Comparison of ENCODE assay signal across 8 mouse cellular contexts in the genomic region with DNA sequence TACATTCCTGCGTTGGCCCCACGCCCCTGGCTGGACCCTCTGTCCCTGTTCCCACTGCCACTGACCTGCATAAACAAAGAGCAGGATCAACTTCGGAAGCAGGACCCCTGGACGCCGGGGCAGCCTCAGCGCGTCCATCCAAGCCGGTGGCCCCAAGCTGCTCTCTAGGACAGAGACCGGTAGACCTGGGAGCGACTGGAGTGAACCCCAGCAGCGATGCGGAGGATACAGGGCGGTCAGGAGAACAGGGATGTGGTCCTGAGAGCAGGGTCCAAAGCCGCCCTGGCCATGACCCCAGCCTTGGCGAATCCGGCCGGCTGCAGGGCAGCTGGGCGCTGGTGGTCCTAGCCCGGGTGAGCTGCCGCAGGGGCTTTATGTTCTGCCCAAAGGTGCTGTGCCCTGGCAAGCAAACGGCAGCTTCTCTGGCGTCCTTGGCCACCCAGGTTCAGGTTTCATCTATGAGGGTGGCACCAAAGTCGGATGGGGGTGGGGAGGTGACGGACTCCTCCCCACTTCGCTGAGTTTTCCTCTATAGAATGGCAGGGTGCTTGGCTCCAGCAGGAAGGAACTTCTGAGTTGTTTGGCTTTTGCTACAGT. TPM values are rescaled to one million over a fixed set of nuclear protein-coding genes. Genes with fewer than 3 reads are reported as not detected.
DNase-seq lines count a peak whose midpoint lies in the region; ATAC-seq and TF ChIP-seq lines count a peak whose summit lies in the region.

No protein-coding gene starts in this region.

- H3K4me2 ChIP-seq in heart, postnatal 0 days (ENCODE audit: low read depth, low read length): peak overlapping the region; percentile 81

- no peak for TF ChIP-seq CTCF in gastrocnemius, adult 2 months (IDR thresholded peaks at IDR 0.05)
- TF ChIP-seq CTCF in heart, postnatal 0 days (IDR thresholded peaks at IDR 0.05; ENCODE audit: low read depth): no peak

- intact Hi-C loops in gastrocnemius, adult 2 months (cut with DNase I): no loop called here

- ATAC-seq in heart, postnatal 0 days (ENCODE audit: insufficient read depth, low read depth): peak; percentile 66; the same call in 1 of the 2 replicates
- peak; percentile 67 for ATAC-seq in megakaryocyte-erythroid progenitor cell, adult 5-6 weeks (replicated peaks; ENCODE audit: low FRiP score, low TSS enrichment, poor library complexity, severe bottlenecking)

- H3K9ac ChIP-seq in heart, postnatal 0 days (replicated peaks; ENCODE audit: low read depth, low read length): peak overlapping the region; percentile 60

- whole genome bisulfite sequencing in embryonic facial prominence, embryonic 10.5 days: 1% methylated on average over 25 of the region's 25 CpGs
- WGBS in heart, postnatal 0 days: 2% methylated on average over 25 of the region's 25 CpGs

- H3K4me3 ChIP-seq in gastrocnemius, adult 2 months: peak overlapping the region; percentile 76
- peak overlapping the region; percentile 65 for H3K4me3 ChIP-seq in embryonic facial prominence, embryonic 10.5 days
- H3K4me3 ChIP-seq in heart, postnatal 0 days (ENCODE audit: low read depth, low read length): peak overlapping the region; percentile 63

- TF ChIP-seq EP300 in heart, postnatal 0 days (IDR thresholded peaks at IDR 0.05; ENCODE audit: low read depth): no peak

- H3K9me3 ChIP-seq in embryonic facial prominence, embryonic 10.5 days: no peaks in the 10 kb centered on the region
- H3K9me3 ChIP-seq in heart, postnatal 0 days (replicated peaks; ENCODE audit: control insufficient read depth, low read length): no peaks in the 10 kb centered on the region

- DNase-seq in gastrocnemius, adult 2 months: peak; percentile 46
- DNase-seq in gastrocnemius, adult 8-10 months (ENCODE audit: low spot score in 2 of 2): no peak
- DNase-seq in embryonic facial prominence, embryonic 10.5 days (ENCODE audit: low spot score): peak; percentile 59
- DNase-seq in heart, postnatal 0 days (ENCODE audit: low spot score): no peak
- DNase-seq in kidney, postnatal 36 days: peak; percentile 33 to 60
- no peak for DNase-seq in spleen, adult 12 weeks (ENCODE audit: low spot score)
- DNase-seq in thymus, postnatal 0 days (ENCODE audit: low spot score): no peak

- H3K27me3 ChIP-seq in embryonic facial prominence, embryonic 10.5 days (replicated peaks; ENCODE audit: low read depth, poor library complexity, severe bottlenecking): no peaks in the 10 kb centered on the region
- H3K27me3 ChIP-seq in heart, postnatal 0 days (ENCODE audit: control insufficient read depth, insufficient read depth, low read length): no peaks in the 10 kb centered on the region

- H3K4me1 ChIP-seq in embryonic facial prominence, embryonic 10.5 days: peaks cover 15% of the 10 kb centered on the region
- 0 out of 2 replicates have a peak, but pooled peaks cover 4% of the 10 kb centered on the region for H3K4me1 ChIP-seq in heart, postnatal 0 days (ENCODE audit: control insufficient read depth, insufficient read depth)

- H3K36me3 ChIP-seq in embryonic facial prominence, embryonic 10.5 days (replicated peaks): no peaks in the 10 kb centered on the region
- H3K36me3 ChIP-seq in heart, postnatal 0 days (replicated peaks; ENCODE audit: control insufficient read depth, insufficient read depth, low read length): no peaks in the 10 kb centered on the region

- peak overlapping the region; percentile 87 for H3K27ac ChIP-seq in gastrocnemius, adult 2 months
- H3K27ac ChIP-seq in embryonic facial prominence, embryonic 10.5 days (replicated peaks): peak overlapping the region; percentile 87
- peak overlapping the region; percentile 56 for H3K27ac ChIP-seq in heart, postnatal 0 days (ENCODE audit: low read depth)

RNA-seq across cellular contexts. Expression of a gene that starts 3.1 kb away (rescaled TPM):
- 10 to 100 TPM; 10.2 to 15.4 TPM for total RNA-seq in gastrocnemius, adult 2 months (2021)
- total RNA-seq in gastrocnemius, adult 8-10 months (2022): 10 to 100 TPM in 1 of 4 experiments, 1 to 10 TPM in 3; 8.0 to 10.2 (median 8.1) TPM
- 4.0 and 4.1 TPM in 2 replicates for polyA plus RNA-seq in embryonic facial prominence, embryonic 10.5 days (2016; fragmentation: Nextera tagmentation; extraction: Ambion mirVana)
- 9.1 and 10.5 TPM in 2 replicates for total RNA-seq in heart, postnatal 0 days (2014; rRNA removed; ENCODE audit: low replicate concordance)
- polyA plus RNA-seq in heart, postnatal 0 days (2015; fragmentation: Nextera tagmentation; extraction: Ambion mirVana): 7.1 and 8.9 TPM in 2 replicates
- total RNA-seq in megakaryocyte-erythroid progenitor cell, adult 5-6 weeks (2014; fragmentation: Nextera tagmentation): 1.1 and 1.7 TPM in 2 replicates
- total RNA-seq in megakaryocyte-erythroid progenitor cell, adult 5-6 weeks (2017): 0.19 and 0.50 TPM in 2 replicates
- 1.1 and 1.8 TPM in 2 replicates for polyA plus RNA-seq in thymus, postnatal 0 days (2015; fragmentation: Nextera tagmentation; extraction: Ambion mirVana)

Comparison
In these comparisons a context has a peak if more than half of its experiments do, and no peak if none do; other contexts are left out.
1. DNase-seq: peak in gastrocnemius, adult 2 months (single experiment), embryonic facial prominence, embryonic 10.5 days (single experiment) and kidney, postnatal 36 days (2 of 2); none in gastrocnemius, adult 8-10 months (0 of 2), heart, postnatal 0 days (single experiment), spleen, adult 12 weeks (single experiment) and thymus, postnatal 0 days (single experiment).
2. Peak in every context shown above with its lines, with median percentiles within 50 percentile points of each other: H3K27ac ChIP-seq and H3K4me3 ChIP-seq.